Mouse (Mus musculus) forebrain, embryonic 16.5 days (tissue): ENCODE measurements around the gene Cemip. TPM values are rescaled to one million over a fixed set of nuclear protein-coding genes. Genes with fewer than 3 reads are reported as not detected.

Source experiments
- ATAC-seq: fragments of 200-750 bp; cut with Nextera tagmentation; 2 replicates; pipeline ENCODE4 v1.8.0; 2017; ENCODE audit warnings: mild to moderate bottlenecking, moderate library complexity
- H3K27ac ChIP-seq: fragments of 300-500 bp; sonication (generic); 2 replicates; pipeline ENCODE4 v1.5.1; 2014; ENCODE audit warnings: low read length, control low read depth
- H3K27me3 ChIP-seq: fragments of 300-500 bp; sonication (generic); replicated peaks from 2 replicates; pipeline ENCODE4 v1.6.1; 2014; ENCODE audit warnings: low read length; ENCODE audit not compliant: control insufficient read depth, insufficient read depth
- H3K36me3 ChIP-seq: fragments of 300-500 bp; sonication (generic); 2 replicates; pipeline ENCODE4 v1.6.1; 2014; ENCODE audit not compliant: control insufficient read depth, insufficient read depth
- H3K4me1 ChIP-seq: fragments of 300-500 bp; sonication (generic); replicated peaks from 2 replicates; pipeline ENCODE4 v1.6.1; 2014; ENCODE audit warnings: low read length; ENCODE audit not compliant: control insufficient read depth, insufficient read depth
- H3K4me2 ChIP-seq: fragments of 300-500 bp; sonication (generic); 2 replicates; pipeline ENCODE4 v1.6.1; 2014; ENCODE audit warnings: mild to moderate bottlenecking, low read length, control low read depth
- H3K4me3 ChIP-seq: fragments of 300-500 bp; sonication (generic); replicated peaks from 2 replicates; pipeline ENCODE4 v1.5.1; 2014; ENCODE audit warnings: mild to moderate bottlenecking, low read length, control low read depth
- H3K9ac ChIP-seq: fragments of 300-500 bp; sonication (generic); replicated peaks from 2 replicates; pipeline ENCODE4 v1.6.1; 2014; ENCODE audit warnings: low read depth, low read length, control low read depth
- H3K9me3 ChIP-seq: fragments of 300-500 bp; sonication (generic); 2 replicates; pipeline ENCODE4 v1.6.1; 2016; ENCODE audit warnings: low read length; ENCODE audit not compliant: control insufficient read depth
- WGBS: fragments of 180-500 bp; shearing (Covaris S2); extraction: QIAGEN DNeasy Blood & Tissue Kit; methylation state at CpG from one replicate; pipeline ENCODE4 v1.1.7; 2014; 5-methylcytosine and 5-hydroxymethylcytosine counted together
- polyA plus RNA-seq: library from polyadenylated mRNA; unstranded; fragments of >200 nt; fragmentation: Nextera tagmentation; extraction: Ambion mirVana; gene quantifications from 2 replicates; pipeline ENCODE4 v1.2.1, GENCODE M21; 2015

Gene Cemip
- polyA plus RNA-seq, 1 experiment from 2014 or later: 0.60 TPM

GRCm38 (mm10) chr7:84022462-84022861 is 63.8 kb downstream of the Cemip start:
- Histone ChIP-seq H3K9ac (no peak overlapping the region), H3K36me3 (no peaks in the 10 kb centered on the region), H3K4me2 (no peak overlapping the region), H3K4me3 (no peak overlapping the region), H3K9me3 (no peaks in the 10 kb centered on the region), H3K27me3 (no peaks in the 10 kb centered on the region), H3K27ac (no peak overlapping the region), H3K4me1 (peaks cover 7% of the 10 kb centered on the region; the same call in 1 of the 2 replicates)
- ATAC-seq: no peak
- 87% methylated on average over 3 of the region's 3 CpGs for WGBS

GRCm38 (mm10) chr7:84019381-84019780 is 66.9 kb downstream of the Cemip start:
- no peak for ATAC-seq
- Histone ChIP-seq H3K4me3 (no peak overlapping the region), H3K27me3 (no peaks in the 10 kb centered on the region), H3K4me1 (0 out of 2 replicates have a peak, but pooled peaks cover 4% of the 10 kb centered on the region), H3K9me3 (no peaks in the 10 kb centered on the region), H3K27ac (no peak overlapping the region), H3K4me2 (no peak overlapping the region), H3K9ac (no peak overlapping the region), H3K36me3 (no peaks in the 10 kb centered on the region)

GRCm38 (mm10) chr7:84018291-84019266 is 67.7 kb downstream of the Cemip start:
- no peak overlapping the region for H3K27ac ChIP-seq
- no peak overlapping the region for H3K9ac ChIP-seq
- H3K4me2 ChIP-seq: no peak overlapping the region
- no peaks in the 10 kb centered on the region for H3K27me3 ChIP-seq
- no peak overlapping the region for H3K4me3 ChIP-seq
- WGBS: 70% methylated on average over 5 of the region's 5 CpGs
- no peak for ATAC-seq
- 0 out of 2 replicates have a peak, but pooled peaks cover 4% of the 10 kb centered on the region for H3K4me1 ChIP-seq
- no peaks in the 10 kb centered on the region for H3K36me3 ChIP-seq
- no peaks in the 10 kb centered on the region for H3K9me3 ChIP-seq

GRCm38 (mm10) chr7:84015050-84015449 is 71.3 kb downstream of the Cemip start:
- no peak for ATAC-seq
- no peak overlapping the region for H3K9ac ChIP-seq
- H3K27ac ChIP-seq: no peak overlapping the region
- H3K36me3 ChIP-seq: no peaks in the 10 kb centered on the region
- H3K4me2 ChIP-seq: no peak overlapping the region
- H3K27me3 ChIP-seq: no peaks in the 10 kb centered on the region
- H3K4me3 ChIP-seq: no peak overlapping the region
- H3K9me3 ChIP-seq: no peaks in the 10 kb centered on the region
- H3K4me1 ChIP-seq: 0 out of 2 replicates have a peak, but pooled peaks cover 4% of the 10 kb centered on the region
- WGBS: 81% methylated on average over 1 of the region's 1 CpGs

GRCm38 (mm10) chr7:84013656-84014055 is 72.6 kb downstream of the Cemip start:
- Histone ChIP-seq H3K9ac (no peak overlapping the region), H3K36me3 (no peaks in the 10 kb centered on the region), H3K27ac (no peak overlapping the region), H3K9me3 (no peaks in the 10 kb centered on the region), H3K4me3 (no peak overlapping the region), H3K27me3 (no peaks in the 10 kb centered on the region), H3K4me2 (no peak overlapping the region), H3K4me1 (0 out of 2 replicates have a peak, but pooled peaks cover 4% of the 10 kb centered on the region)
- 78% methylated on average over 4 of the region's 4 CpGs for WGBS
- no peak for ATAC-seq

- Histone ChIP-seq H3K9me3 (no peaks in the 10 kb centered on the region), H3K4me3 (no peak overlapping the region), H3K4me1 (peaks cover 3% of the 10 kb centered on the region; the same call in 1 of the 2 replicates), H3K27ac (no peak overlapping the region), H3K9ac (no peak overlapping the region), H3K27me3 (no peaks in the 10 kb centered on the region), H3K4me2 (no peak overlapping the region), H3K36me3 (no peaks in the 10 kb centered on the region)
- 73% methylated on average over 6 of the region's 6 CpGs for WGBS
- ATAC-seq: no peak
Observed at GRCm38 (mm10) chr7:84004357-84004756, 81.9 kb downstream of the Cemip start.

GRCm38 (mm10) chr7:84001516-84001915 is 84.8 kb downstream of the Cemip start:
- H3K27me3 ChIP-seq: no peaks in the 10 kb centered on the region
- H3K27ac ChIP-seq: peak overlapping the region; percentile 48; the same call in 1 of the 2 replicates

GRCm38 (mm10) chr7:84000671-84001070 is 85.6 kb downstream of the Cemip start:
- 98% methylated on average over 2 of the region's 2 CpGs for WGBS
- no peak overlapping the region for H3K4me3 ChIP-seq
- H3K27ac ChIP-seq: no peak overlapping the region
- no peak overlapping the region for H3K4me2 ChIP-seq
- no peak for ATAC-seq
- H3K4me1 ChIP-seq: peaks cover 3% of the 10 kb centered on the region; the same call in 1 of the 2 replicates
- H3K36me3 ChIP-seq: no peaks in the 10 kb centered on the region
- H3K27me3 ChIP-seq: no peaks in the 10 kb centered on the region
- H3K9me3 ChIP-seq: no peaks in the 10 kb centered on the region
- no peak overlapping the region for H3K9ac ChIP-seq

More at GRCm38 (mm10) chr7:84001516-84001915, 84.8 kb downstream of the Cemip start:
- Histone ChIP-seq H3K4me2 (no peak overlapping the region), H3K9ac (no peak overlapping the region), H3K9me3 (no peaks in the 10 kb centered on the region), H3K36me3 (no peaks in the 10 kb centered on the region), H3K4me3 (no peak overlapping the region), H3K4me1 (peaks cover 3% of the 10 kb centered on the region; the same call in 1 of the 2 replicates)
- peak; percentile 91 for ATAC-seq
- WGBS: 50% methylated on average over 3 of the region's 3 CpGs

- no peaks in the 10 kb centered on the region for H3K36me3 ChIP-seq
- peaks cover 3% of the 10 kb centered on the region; the same call in 1 of the 2 replicates for H3K4me1 ChIP-seq
- no peak overlapping the region for H3K9ac ChIP-seq
- H3K27me3 ChIP-seq: no peaks in the 10 kb centered on the region
- H3K9me3 ChIP-seq: no peaks in the 10 kb centered on the region
- ATAC-seq: no peak
- H3K4me3 ChIP-seq: no peak overlapping the region
- H3K27ac ChIP-seq: no peak overlapping the region
- H3K4me2 ChIP-seq: no peak overlapping the region
- 95% methylated on average over 1 of the region's 1 CpGs for WGBS
Observed at GRCm38 (mm10) chr7:83999647-84000046, 86.7 kb downstream of the Cemip start.
